ENCODE assay signal across 1 mouse cellular context in genomic region chr1:191170444-191170843, GRCm38 (mm10).
TF ChIP-seq lines count a peak whose summit lies in the region.

No protein-coding gene starts in this region.

TF ChIP-seq in myocyte, 11 proteins besides CTCF, POLR2A, EP300 and RAD21 (continued from another document):
- no peak for TF ChIP-seq REST (IDR thresholded peaks at IDR 0.05; ENCODE audit: insufficient read depth, insufficient read length)
- no peak for TF ChIP-seq TCF12 (IDR thresholded peaks at IDR 0.05; ENCODE audit: insufficient read depth, poor library complexity, severe bottlenecking)
- TF ChIP-seq TCF3 (IDR thresholded peaks at IDR 0.05; ENCODE audit: insufficient read length, low read depth) = no peak
